Mouse (Mus musculus): Measurements from ENCODE around the gene Ireb2. TPM values are rescaled to one million over a fixed set of nuclear protein-coding genes. Genes with fewer than 3 reads are reported as not detected.
A peak's percentile ranks its signal among the peaks of the same experiment; 100 is the strongest.
"Not testable (repeated sequence)": the region's sequence is repeated elsewhere in the genome, so short reads cannot be mapped to it uniquely, and the experiment has no call there.

Ireb2 gene
- polyA plus RNA-seq, 1 experiment from 2014 or later: 27.8 TPM

DNA sequence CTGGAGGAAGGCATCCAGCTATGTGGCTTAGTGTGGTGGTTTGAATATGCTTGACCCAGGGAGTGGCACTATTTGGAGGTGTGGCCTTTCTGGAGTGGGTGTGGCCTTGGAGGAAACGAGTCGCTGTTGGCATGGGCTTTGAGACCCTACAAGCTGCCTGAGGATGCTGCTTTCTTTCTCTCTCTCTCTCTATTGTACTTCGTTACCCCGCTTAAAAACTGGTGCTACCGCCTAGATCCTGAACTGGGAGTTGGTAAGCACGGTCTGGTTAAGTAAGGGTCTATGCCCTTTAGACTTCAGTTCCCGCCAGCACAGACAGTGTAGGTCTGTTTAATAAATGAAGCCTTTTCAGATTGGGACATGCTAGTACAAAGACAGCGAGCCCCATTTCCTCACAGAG lies 52.8 kb downstream of the Ireb2 start:
- H3K27me3 ChIP-seq (replicated peaks): no peaks in the 10 kb centered on the region
- H3K4me1 ChIP-seq (replicated peaks): no peaks in the 10 kb centered on the region
- H3K9ac ChIP-seq: no peak overlapping the region
- no peak overlapping the region for H3K27ac ChIP-seq
- no peaks in the 10 kb centered on the region for H3K9me3 ChIP-seq
- peak overlapping the region; percentile 84 for H3K4me2 ChIP-seq (replicated peaks)
- WGBS: 79% methylated on average over 8 of the region's 8 CpGs
- 0 out of 2 replicates have a peak overlapping the region, but pooled peaks have one; percentile 67 for H3K4me3 ChIP-seq (replicated peaks)
- ATAC-seq: peak; percentile 8
- no peaks in the 10 kb centered on the region for H3K36me3 ChIP-seq

DNA sequence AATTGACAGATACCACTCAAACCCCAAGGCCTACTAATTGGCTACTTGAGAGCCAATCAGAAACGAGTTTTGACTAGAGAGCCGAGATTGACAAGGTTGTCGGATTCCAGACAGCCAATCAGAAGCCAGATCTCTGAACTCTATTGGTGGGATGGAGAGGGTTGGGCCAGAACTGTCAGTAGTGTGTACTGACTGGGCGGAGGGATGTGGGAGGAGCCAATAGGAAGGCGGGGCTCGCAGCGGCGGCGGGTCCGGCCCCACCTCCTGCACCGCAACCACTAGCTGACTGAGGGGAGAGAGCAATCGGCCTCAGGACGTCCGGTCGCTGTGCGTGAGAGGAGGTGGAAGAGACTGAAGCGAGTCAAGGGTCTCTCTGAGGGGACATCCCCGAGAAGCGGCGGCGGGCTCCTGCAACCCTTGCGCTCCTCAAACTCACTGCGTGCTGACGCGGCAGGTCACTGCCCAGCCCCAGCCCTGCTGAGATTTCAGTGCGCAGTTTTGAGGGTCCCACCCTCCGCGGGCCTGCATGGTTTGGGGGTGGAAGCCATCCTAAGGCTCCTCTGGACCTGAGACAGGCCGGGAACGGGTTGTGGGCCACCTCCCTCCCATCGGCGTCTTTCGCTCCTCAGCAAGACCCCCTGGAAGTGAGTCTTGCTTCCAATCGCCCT lies 53.6 kb downstream of the Ireb2 start, which contains the start of gene Hykk:
Hykk (plus strand) TSS at position 274 of the 668 bp plus-strand sequence.
- H3K4me1 ChIP-seq (replicated peaks): no peaks in the 10 kb centered on the region
- no peaks in the 10 kb centered on the region for H3K27me3 ChIP-seq (replicated peaks)
- no peaks in the 10 kb centered on the region for H3K9me3 ChIP-seq
- H3K27ac ChIP-seq: peak within 1 kb of the TSS; percentile 67
- under 1% methylated on average over 34 of the region's 34 CpGs for WGBS
- H3K4me2 ChIP-seq (replicated peaks): peak within 1 kb of the TSS; percentile 84
- peak within 1 kb of the TSS; percentile 67 for H3K4me3 ChIP-seq (replicated peaks)
- H3K9ac ChIP-seq: peak within 1 kb of the TSS; percentile 63
- peak; percentile 99 for ATAC-seq
- H3K36me3 ChIP-seq: no peaks in the 10 kb centered on the region

DNA sequence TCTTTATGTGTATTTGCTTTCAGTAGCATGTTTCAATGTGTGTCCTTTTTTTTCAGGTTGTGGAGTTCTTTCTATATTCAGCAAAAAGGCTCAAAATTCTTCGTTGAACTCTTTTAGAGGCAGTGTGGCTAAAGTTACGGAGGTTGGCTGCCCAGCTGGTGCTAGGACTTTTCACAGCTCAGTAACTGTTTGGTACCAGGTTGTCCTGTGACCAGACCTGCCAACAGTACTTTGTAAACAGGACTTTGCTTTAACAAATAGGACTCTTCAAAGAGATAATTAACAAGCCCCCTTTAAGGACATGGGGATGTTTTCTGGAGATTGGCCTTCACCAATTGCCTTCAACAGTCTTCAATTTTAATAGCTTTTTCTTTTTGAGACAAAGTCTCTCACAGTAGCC lies 54.6 kb downstream of the Ireb2 start:
- 75% methylated on average over 2 of the region's 2 CpGs for WGBS
- H3K27me3 ChIP-seq (replicated peaks): no peaks in the 10 kb centered on the region
- H3K4me2 ChIP-seq (replicated peaks): no peak overlapping the region
- no peak overlapping the region for H3K27ac ChIP-seq
- H3K4me3 ChIP-seq (replicated peaks): no peak overlapping the region
- H3K4me1 ChIP-seq (replicated peaks): no peaks in the 10 kb centered on the region
- no peaks in the 10 kb centered on the region for H3K9me3 ChIP-seq
- no peak for ATAC-seq
- H3K9ac ChIP-seq: no peak overlapping the region
- no peaks in the 10 kb centered on the region for H3K36me3 ChIP-seq

DNA sequence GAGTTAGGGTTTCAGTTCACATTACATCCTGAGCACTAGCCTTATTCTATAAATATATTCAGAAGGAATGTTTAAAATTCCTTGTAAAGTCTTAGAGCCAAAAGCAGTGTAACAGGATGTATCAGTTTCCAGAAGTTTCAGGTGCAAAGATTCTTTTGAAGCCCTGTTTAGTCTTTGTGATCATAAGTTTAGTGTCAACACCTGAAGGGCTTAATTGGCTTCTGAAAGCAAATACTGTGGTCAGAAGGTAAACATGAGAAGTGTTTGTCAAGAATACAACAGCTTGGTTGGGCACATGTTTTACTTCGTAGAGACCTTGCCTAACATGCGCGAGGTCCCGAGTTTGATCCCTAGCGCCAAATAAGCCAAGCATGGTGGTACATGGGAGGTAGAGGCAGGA lies 55.2 kb downstream of the Ireb2 start:
- Histone ChIP-seq H3K9me3 (no peaks in the 10 kb centered on the region), H3K4me3 (replicated peaks) (no peak overlapping the region), H3K27ac (no peak overlapping the region), H3K4me2 (replicated peaks) (no peak overlapping the region), H3K4me1 (replicated peaks) (no peaks in the 10 kb centered on the region), H3K27me3 (replicated peaks) (no peaks in the 10 kb centered on the region), H3K9ac (no peak overlapping the region), H3K36me3 (no peaks in the 10 kb centered on the region)
- WGBS: 84% methylated on average over 5 of the region's 5 CpGs
- ATAC-seq: no peak

DNA sequence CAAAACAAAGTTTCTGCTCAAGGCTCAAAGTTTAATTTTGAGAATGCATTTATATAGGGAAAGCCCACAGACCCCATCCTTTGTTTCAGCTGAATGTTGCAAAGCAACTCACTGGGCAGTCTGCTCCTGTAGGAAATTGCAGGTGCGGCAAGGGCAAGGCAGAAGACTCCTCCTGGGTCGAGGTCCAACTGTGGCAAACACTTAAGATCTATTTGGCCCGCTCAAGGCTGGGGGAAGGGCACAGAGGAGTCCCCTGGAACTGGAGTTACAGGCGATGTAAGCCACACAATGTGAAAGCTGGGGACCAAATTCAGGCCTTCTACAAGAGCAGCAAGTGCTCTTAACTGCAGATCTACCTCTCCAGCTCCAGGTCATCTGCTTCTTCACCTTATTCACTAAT lies 56.4 kb downstream of the Ireb2 start:
- Histone ChIP-seq H3K36me3 (no peaks in the 10 kb centered on the region), H3K27ac (no peak overlapping the region), H3K27me3 (replicated peaks) (no peaks in the 10 kb centered on the region), H3K4me2 (replicated peaks) (no peak overlapping the region), H3K4me3 (replicated peaks) (no peak overlapping the region), H3K4me1 (replicated peaks) (no peaks in the 10 kb centered on the region), H3K9me3 (no peaks in the 10 kb centered on the region), H3K9ac (no peak overlapping the region)
- 54% methylated on average over 4 of the region's 4 CpGs for WGBS
- ATAC-seq: no peak

DNA sequence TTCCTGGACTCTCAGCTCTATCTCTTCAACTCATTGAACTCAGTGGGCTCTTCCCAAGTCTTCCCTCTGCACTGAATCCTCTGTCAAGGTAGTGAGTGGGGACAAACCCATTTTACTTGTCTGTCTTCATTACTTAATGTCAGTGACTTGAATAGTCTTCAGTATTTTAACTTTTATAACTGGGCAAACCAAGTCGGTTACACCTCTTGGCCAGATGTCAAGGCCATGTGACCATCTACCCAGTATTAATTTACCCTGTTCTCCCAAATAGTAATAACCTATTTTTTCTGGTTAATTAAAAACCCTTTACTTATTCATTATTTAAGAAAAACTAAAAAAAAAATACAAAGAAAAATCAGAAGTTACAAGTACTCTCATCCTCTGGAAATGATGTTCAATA lies 67.2 kb downstream of the Ireb2 start:
- no peak for ATAC-seq
- no peak overlapping the region for H3K4me2 ChIP-seq (replicated peaks)

DNA sequence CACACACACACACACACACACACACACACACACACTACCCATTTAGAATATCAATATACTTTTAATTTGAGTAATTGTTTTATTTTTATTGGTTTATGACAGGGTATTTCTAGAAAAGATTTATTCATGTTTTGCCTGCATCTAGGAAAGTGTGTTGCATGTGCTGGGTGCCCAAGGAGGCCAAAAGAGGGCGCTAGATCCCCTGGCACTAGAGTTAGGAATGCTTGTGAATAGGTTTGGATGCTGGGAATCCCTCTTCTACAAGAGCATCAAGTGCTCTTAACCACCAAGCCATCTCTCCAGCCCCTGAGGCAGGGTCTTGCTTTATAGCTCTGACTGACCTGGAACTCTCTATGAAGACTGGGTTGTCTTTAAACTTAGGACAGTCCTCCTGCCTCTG lies 68.2 kb downstream of the Ireb2 start:
- WGBS: 4% methylated on average over 1 of the region's 1 CpGs
- H3K9ac ChIP-seq: no peak overlapping the region
- ATAC-seq: no peak
- no peaks in the 10 kb centered on the region for H3K36me3 ChIP-seq
- no peak overlapping the region for H3K27ac ChIP-seq
- no peak overlapping the region for H3K4me3 ChIP-seq (replicated peaks)
- H3K27me3 ChIP-seq (replicated peaks): no peaks in the 10 kb centered on the region
- no peaks in the 10 kb centered on the region for H3K9me3 ChIP-seq
- no peaks in the 10 kb centered on the region for H3K4me1 ChIP-seq (replicated peaks)
- H3K4me2 ChIP-seq (replicated peaks): no peak overlapping the region

More for the DNA sequence above, 67.2 kb downstream of the Ireb2 start:
- Histone ChIP-seq H3K4me3 (replicated peaks) (no peak overlapping the region), H3K27ac (no peak overlapping the region), H3K36me3 (no peaks in the 10 kb centered on the region), H3K4me1 (replicated peaks) (no peaks in the 10 kb centered on the region), H3K27me3 (replicated peaks) (no peaks in the 10 kb centered on the region), H3K9me3 (no peaks in the 10 kb centered on the region), H3K9ac (no peak overlapping the region)
- WGBS: 86% methylated on average over 1 of the region's 1 CpGs

DNA sequence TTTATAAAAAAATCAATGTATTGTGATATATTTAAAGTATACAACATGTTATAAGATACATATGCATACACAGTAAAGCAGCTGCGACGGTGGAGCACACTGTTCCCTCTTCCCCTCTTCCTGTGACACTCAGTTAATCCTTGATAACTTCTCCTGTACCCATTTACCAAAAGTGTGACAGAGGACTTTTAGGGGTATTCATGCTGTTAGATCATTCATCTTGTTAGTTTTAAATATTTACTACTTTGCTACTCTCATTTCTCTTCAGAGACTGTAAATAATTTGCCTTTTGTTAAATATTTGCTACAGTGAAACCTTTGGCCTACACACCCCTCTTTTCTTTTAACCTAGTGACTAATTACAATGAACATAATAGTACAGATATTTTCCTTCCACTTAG lies 68.8 kb downstream of the Ireb2 start:
- no peak overlapping the region for H3K4me2 ChIP-seq (replicated peaks)
- no peak overlapping the region for H3K4me3 ChIP-seq (replicated peaks)
- H3K27me3 ChIP-seq (replicated peaks): no peaks in the 10 kb centered on the region
- WGBS: 60% methylated on average over 2 of the region's 2 CpGs
- H3K4me1 ChIP-seq (replicated peaks): no peaks in the 10 kb centered on the region
- no peaks in the 10 kb centered on the region for H3K36me3 ChIP-seq
- H3K27ac ChIP-seq: no peak overlapping the region
- ATAC-seq: no peak
- H3K9me3 ChIP-seq: no peaks in the 10 kb centered on the region
- H3K9ac ChIP-seq: no peak overlapping the region

DNA sequence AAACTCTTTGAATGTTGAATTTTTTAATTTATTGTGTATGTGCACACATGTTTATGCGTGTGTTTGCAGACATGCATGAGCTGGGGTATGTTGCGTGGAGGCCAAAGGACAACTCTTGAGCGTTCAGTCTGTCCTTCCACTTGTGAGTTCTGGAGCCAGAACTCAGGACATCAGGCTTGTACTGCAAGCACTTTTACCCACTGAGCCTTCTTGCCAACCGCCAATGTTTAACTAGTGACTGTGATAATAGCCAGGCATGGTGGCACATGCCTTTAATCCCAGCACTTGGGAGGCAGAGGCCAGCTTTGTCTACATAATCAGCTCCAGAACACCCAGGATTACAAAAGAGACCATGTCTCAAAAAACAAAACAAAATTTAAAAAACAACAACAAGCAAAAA lies 78.5 kb downstream of the Ireb2 start:
- no peak for ATAC-seq
- Histone ChIP-seq H3K4me3 (replicated peaks) (no peak overlapping the region), H3K4me1 (replicated peaks) (no peaks in the 10 kb centered on the region), H3K27ac (no peak overlapping the region), H3K4me2 (replicated peaks) (no peak overlapping the region), H3K9ac (no peak overlapping the region), H3K27me3 (replicated peaks) (no peaks in the 10 kb centered on the region), H3K9me3 (no peaks in the 10 kb centered on the region), H3K36me3 (no peaks in the 10 kb centered on the region)
- 88% methylated on average over 4 of the region's 4 CpGs for WGBS

DNA sequence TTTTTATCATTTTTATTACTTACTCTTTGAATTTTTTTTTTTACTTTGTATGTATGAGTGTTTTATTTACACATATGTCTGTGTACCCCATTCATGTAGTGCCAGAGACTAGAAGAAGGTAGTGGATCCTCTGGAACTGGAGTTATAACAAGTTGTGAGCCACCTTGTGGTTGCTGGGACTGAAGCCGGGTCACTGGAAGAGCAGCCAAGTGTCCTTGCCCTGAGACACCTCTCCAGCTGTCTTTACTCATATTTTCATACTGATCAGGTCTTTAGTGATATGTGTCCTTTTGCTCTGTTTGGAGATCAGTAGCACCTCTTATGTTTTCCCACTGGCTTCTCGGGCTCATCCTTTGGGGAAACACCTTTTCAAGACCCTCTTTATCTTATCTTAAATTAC lies 80.9 kb downstream of the Ireb2 start:
- H3K9ac ChIP-seq: no peak overlapping the region
- H3K4me3 ChIP-seq (replicated peaks): no peak overlapping the region
- no peak overlapping the region for H3K4me2 ChIP-seq (replicated peaks)
- no peaks in the 10 kb centered on the region for H3K36me3 ChIP-seq
- H3K9me3 ChIP-seq: no peaks in the 10 kb centered on the region
- ATAC-seq: no peak
- H3K27me3 ChIP-seq (replicated peaks): no peaks in the 10 kb centered on the region
- no peaks in the 10 kb centered on the region for H3K4me1 ChIP-seq (replicated peaks)
- 64% methylated on average over 2 of the region's 2 CpGs for WGBS
- no peak overlapping the region for H3K27ac ChIP-seq

DNA sequence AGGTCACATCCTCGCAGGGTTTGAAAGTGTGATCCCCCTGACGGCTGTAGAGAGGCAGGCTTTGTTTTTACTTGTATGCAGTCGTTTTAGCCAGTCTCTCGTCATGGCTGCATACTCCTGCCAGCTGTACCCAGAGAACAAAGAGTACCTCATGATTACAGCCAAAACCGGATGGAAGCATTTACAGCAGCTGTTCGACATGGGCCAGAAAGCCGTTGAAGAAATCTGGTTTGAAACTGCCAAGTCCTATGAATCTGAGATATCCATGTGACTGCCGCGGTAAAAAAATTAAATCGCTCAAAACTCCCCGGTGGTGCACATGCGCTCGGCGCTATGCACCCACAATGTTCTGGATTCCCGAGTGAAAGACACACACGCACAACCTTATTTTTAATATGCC lies 82.7 kb downstream of the Ireb2 start:
- Histone ChIP-seq H3K4me2 (replicated peaks) (no peak overlapping the region), H3K36me3 (no peaks in the 10 kb centered on the region), H3K27ac (no peak overlapping the region), H3K27me3 (replicated peaks) (no peaks in the 10 kb centered on the region), H3K4me3 (replicated peaks) (no peak overlapping the region), H3K9me3 (no peaks in the 10 kb centered on the region), H3K9ac (no peak overlapping the region), H3K4me1 (replicated peaks) (no peaks in the 10 kb centered on the region)
- 74% methylated on average over 16 of the region's 16 CpGs for WGBS
- no peak for ATAC-seq

DNA sequence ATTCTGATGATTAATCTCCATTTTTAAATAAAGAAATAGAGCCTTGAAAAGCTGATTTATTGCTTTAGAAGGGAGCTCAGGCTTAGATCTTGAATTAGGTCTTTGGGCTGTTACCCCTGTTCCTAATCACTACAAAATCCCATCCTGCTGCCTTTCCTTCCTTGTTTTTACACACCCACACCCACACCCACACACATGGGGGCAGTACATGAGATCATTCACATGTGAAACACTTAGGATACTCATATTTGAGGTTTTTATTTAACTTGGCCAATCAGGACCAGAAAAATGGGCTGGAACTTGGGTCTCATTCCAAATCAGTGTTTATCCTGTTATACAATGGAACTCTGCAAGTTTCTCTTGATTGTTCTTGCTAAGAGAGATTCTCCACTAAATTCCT lies 85.9 kb downstream of the Ireb2 start:
- Histone ChIP-seq H3K9me3 (no peaks in the 10 kb centered on the region), H3K27me3 (replicated peaks) (no peaks in the 10 kb centered on the region), H3K4me3 (replicated peaks) (no peak overlapping the region), H3K9ac (no peak overlapping the region), H3K36me3 (0 out of 2 replicates have a peak, but pooled peaks cover 5% of the 10 kb centered on the region), H3K4me1 (replicated peaks) (peaks cover 8% of the 10 kb centered on the region), H3K4me2 (replicated peaks) (no peak overlapping the region), H3K27ac (no peak overlapping the region)
- no peak for ATAC-seq

DNA sequence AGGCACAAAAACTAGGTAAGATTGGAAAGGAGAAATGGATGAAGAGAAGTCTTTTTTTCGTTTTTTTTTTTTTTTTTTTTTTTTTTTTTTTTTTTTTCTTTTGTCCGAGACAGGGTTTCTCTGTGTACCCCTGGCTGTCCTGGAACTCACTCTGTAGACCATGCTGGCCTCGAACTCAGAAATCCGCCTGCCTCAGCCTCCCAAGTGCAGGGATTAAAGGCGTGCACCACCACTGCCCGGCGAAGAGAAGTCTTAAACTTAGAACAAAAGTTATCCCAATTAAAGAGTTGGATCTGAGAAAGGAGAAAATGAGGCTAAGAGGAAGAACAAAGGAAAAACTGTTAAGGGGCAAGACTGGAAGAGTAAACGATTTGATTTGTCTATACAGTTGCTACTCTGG lies 86.6 kb downstream of the Ireb2 start:
- not testable (repeated sequence) for H3K9me3 ChIP-seq; H3K4me1 ChIP-seq (replicated peaks); H3K36me3 ChIP-seq; H3K27me3 ChIP-seq (replicated peaks)
- ATAC-seq: peak; percentile 46; the same call in 1 of the 2 replicates
- peak overlapping the region; percentile 89 for H3K4me3 ChIP-seq (replicated peaks)
- peak overlapping the region; percentile 36 for H3K9ac ChIP-seq
- peak overlapping the region; percentile 94; the same call in 1 of the 2 replicates for H3K27ac ChIP-seq
- WGBS: 41% methylated on average over 8 of the region's 8 CpGs
- peak overlapping the region; percentile 59 for H3K4me2 ChIP-seq (replicated peaks)
